Mouse (Mus musculus) intestine, embryonic 16.5 days (tissue): ENCODE measurements around the gene Unc5c. TPM values are rescaled to one million over a fixed set of nuclear protein-coding genes. Genes with fewer than 3 reads are reported as not detected.

ENCODE experiments used
- ATAC-seq: fragments of 200-750 bp; cut with Nextera tagmentation; 2 replicates; pipeline ENCODE4 v1.8.0; 2017; ENCODE audit warnings: moderate TSS enrichment, moderate library complexity
- H3K27ac ChIP-seq: fragments of 300-500 bp; sonication (generic); 2 replicates; pipeline ENCODE4 v1.5.1; 2014; ENCODE audit warnings: mild to moderate bottlenecking, low read length
- H3K27me3 ChIP-seq: fragments of 300-500 bp; sonication (generic); replicated peaks from 2 replicates; pipeline ENCODE4 v1.6.1; 2014; ENCODE audit warnings: low read length, control low read depth, mixed read lengths; ENCODE audit not compliant: control insufficient read depth, insufficient read depth
- H3K36me3 ChIP-seq: fragments of 300-500 bp; sonication (generic); 2 replicates; pipeline ENCODE4 v1.6.1; 2014; ENCODE audit warnings: low read length, control low read depth; ENCODE audit not compliant: control insufficient read depth, insufficient read depth
- H3K4me1 ChIP-seq: fragments of 300-500 bp; sonication (generic); 2 replicates; pipeline ENCODE4 v1.6.1; 2014; ENCODE audit warnings: low read length, control low read depth, mixed read lengths; ENCODE audit not compliant: control insufficient read depth, insufficient read depth
- H3K4me2 ChIP-seq: fragments of 300-500 bp; sonication (generic); 2 replicates; pipeline ENCODE4 v1.6.1; 2014; ENCODE audit warnings: low read depth, low read length, control low read depth
- H3K4me3 ChIP-seq: fragments of 300-500 bp; sonication (generic); 2 replicates; pipeline ENCODE4 v1.5.1; 2014; ENCODE audit warnings: mild to moderate bottlenecking, low read length
- H3K9ac ChIP-seq: fragments of 300-500 bp; sonication (generic); 2 replicates; pipeline ENCODE4 v1.6.1; 2014; ENCODE audit warnings: low read depth, low read length
- H3K9me3 ChIP-seq: fragments of 300-500 bp; sonication (generic); 2 replicates; pipeline ENCODE4 v1.6.1; 2016; ENCODE audit warnings: low read length, control low read depth; ENCODE audit not compliant: control insufficient read depth
- WGBS: fragments of 180-500 bp; shearing (Covaris S2); extraction: QIAGEN DNeasy Blood & Tissue Kit; methylation state at CpG from one replicate; pipeline ENCODE4 v1.1.7; 2014; 5-methylcytosine and 5-hydroxymethylcytosine counted together
- polyA plus RNA-seq: library from polyadenylated mRNA; unstranded; fragments of >200 nt; fragmentation: Nextera tagmentation; extraction: Ambion mirVana; gene quantifications from 2 replicates; pipeline ENCODE4 v1.2.1, GENCODE M21; 2015

Unc5c gene
- polyA plus RNA-seq, 1 experiment from 2014 or later, result 5.0 TPM

DNA sequence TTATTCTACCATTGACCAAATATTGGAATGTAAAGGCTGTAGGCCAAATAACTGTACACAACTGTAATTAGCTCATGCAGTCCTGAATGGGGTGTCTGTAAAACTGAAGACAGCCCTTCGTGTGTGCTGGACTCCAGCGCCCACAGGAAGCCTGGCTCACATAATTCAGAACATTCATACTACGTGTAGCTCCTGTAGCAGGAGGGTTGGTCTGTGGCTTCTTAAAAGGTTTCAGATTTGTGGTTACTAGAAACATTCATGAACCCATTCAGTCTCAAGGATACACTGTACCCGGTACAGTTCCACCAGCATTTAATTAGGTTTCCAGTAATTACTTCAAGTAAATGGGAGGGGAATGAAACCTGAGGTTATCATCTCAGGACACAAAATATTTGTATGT, 246.6 kb downstream of the Unc5c start:
- 80% methylated on average over 4 of the region's 4 CpGs for WGBS
- Histone ChIP-seq H3K27ac (no peak overlapping the region), H3K4me2 (no peak overlapping the region), H3K4me3 (no peak overlapping the region), H3K9me3 (no peaks in the 10 kb centered on the region), H3K27me3 (no peaks in the 10 kb centered on the region), H3K4me1 (no peaks in the 10 kb centered on the region), H3K36me3 (no peaks in the 10 kb centered on the region), H3K9ac (no peak overlapping the region)
- no peak for ATAC-seq

DNA sequence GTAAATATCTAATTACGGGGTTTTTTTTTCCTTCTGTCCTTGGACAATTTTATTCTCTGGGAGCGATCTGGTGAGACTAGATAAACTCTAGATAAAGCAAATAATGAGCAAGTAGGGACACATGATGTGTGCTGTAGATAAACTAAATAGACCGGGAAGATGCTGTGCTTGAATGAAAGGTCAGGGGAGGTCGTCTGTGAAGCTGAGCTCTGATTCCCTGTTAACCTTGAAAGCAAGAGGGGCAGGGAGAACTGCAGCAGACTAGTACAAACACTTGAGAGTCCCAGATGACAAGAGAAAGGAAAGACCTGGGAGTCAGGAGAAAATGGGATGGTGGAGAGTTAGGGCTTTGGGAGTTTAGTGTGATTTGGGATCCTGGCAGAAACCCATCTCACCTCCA, 251.4 kb downstream of the Unc5c start:
- Histone ChIP-seq H3K36me3 (no peaks in the 10 kb centered on the region), H3K9ac (no peak overlapping the region), H3K27me3 (no peaks in the 10 kb centered on the region), H3K4me3 (no peak overlapping the region), H3K4me1 (no peaks in the 10 kb centered on the region), H3K27ac (no peak overlapping the region), H3K9me3 (no peaks in the 10 kb centered on the region), H3K4me2 (no peak overlapping the region)
- ATAC-seq, result no peak
- WGBS, result 33% methylated on average over 4 of the region's 4 CpGs

GRCm38 (mm10) chr3:141719050-141719449, 254.0 kb downstream of the Unc5c start:
- no peak overlapping the region for H3K9ac ChIP-seq
- H3K9me3 ChIP-seq, result no peaks in the 10 kb centered on the region
- no peaks in the 10 kb centered on the region for H3K36me3 ChIP-seq
- no peak overlapping the region for H3K4me2 ChIP-seq
- H3K27ac ChIP-seq, result no peak overlapping the region
- H3K4me1 ChIP-seq, result no peaks in the 10 kb centered on the region
- 79% methylated on average over 5 of the region's 5 CpGs for WGBS
- no peak for ATAC-seq
- no peaks in the 10 kb centered on the region for H3K27me3 ChIP-seq
- no peak overlapping the region for H3K4me3 ChIP-seq

GRCm38 (mm10) chr3:141724499-141724898, 259.5 kb downstream of the Unc5c start:
- WGBS, result 72% methylated on average over 2 of the region's 2 CpGs

DNA sequence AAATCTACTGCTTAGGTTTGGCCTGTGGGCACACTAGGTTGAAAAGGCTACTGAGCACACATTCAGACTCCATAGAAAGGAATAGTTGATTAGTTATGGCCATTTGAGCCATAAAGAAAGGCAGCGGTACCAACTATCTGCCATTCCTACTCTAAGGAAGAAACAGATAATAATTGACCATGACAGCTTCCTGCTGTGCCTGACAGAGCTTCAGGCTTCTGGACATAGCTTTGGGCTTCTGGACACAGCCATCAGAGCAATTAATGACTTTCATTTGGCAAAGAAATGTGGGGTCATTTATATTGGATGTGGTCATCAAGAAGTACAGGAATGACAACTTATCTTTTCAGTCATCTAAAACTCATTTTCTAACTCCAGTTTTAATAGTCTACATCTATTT, 260.4 kb downstream of the Unc5c start:
- no peaks in the 10 kb centered on the region for H3K4me1 ChIP-seq
- H3K9ac ChIP-seq, result no peak overlapping the region
- WGBS, result 76% methylated on average over 1 of the region's 1 CpGs
- H3K27ac ChIP-seq, result no peak overlapping the region
- H3K36me3 ChIP-seq, result no peaks in the 10 kb centered on the region
- H3K4me2 ChIP-seq, result no peak overlapping the region
- no peak for ATAC-seq
- no peaks in the 10 kb centered on the region for H3K9me3 ChIP-seq
- H3K27me3 ChIP-seq, result no peaks in the 10 kb centered on the region
- H3K4me3 ChIP-seq, result no peak overlapping the region

More at GRCm38 (mm10) chr3:141724499-141724898, 259.5 kb downstream of the Unc5c start:
- Histone ChIP-seq H3K4me2 (no peak overlapping the region), H3K9ac (no peak overlapping the region), H3K9me3 (no peaks in the 10 kb centered on the region), H3K4me1 (no peaks in the 10 kb centered on the region), H3K36me3 (no peaks in the 10 kb centered on the region), H3K27ac (no peak overlapping the region), H3K4me3 (no peak overlapping the region), H3K27me3 (no peaks in the 10 kb centered on the region)
- no peak for ATAC-seq

DNA sequence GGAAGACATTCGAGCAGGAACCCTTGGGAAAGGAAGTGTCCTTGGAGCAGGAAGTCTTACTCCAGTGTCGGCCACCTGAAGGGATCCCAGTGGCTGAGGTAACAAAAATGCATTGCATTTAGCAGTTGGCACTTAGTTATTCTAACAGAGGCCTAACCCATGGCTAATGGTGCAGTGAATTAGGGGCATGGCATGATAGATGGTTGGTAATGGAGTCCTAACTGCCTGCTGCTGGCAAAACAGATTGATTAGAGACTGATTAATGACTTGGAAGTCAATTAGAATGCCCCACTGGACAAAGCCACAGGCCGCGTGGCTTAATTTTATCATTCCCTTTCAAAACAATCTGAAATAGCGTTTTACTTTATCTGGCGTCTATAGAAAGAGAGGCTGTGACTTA, 268.8 kb downstream of the Unc5c start:
- Histone ChIP-seq H3K9ac (no peak overlapping the region), H3K36me3 (no peaks in the 10 kb centered on the region), H3K4me3 (no peak overlapping the region), H3K4me2 (no peak overlapping the region), H3K27me3 (no peaks in the 10 kb centered on the region), H3K27ac (no peak overlapping the region), H3K4me1 (no peaks in the 10 kb centered on the region), H3K9me3 (no peaks in the 10 kb centered on the region)
- 67% methylated on average over 6 of the region's 6 CpGs for WGBS
- no peak for ATAC-seq

DNA sequence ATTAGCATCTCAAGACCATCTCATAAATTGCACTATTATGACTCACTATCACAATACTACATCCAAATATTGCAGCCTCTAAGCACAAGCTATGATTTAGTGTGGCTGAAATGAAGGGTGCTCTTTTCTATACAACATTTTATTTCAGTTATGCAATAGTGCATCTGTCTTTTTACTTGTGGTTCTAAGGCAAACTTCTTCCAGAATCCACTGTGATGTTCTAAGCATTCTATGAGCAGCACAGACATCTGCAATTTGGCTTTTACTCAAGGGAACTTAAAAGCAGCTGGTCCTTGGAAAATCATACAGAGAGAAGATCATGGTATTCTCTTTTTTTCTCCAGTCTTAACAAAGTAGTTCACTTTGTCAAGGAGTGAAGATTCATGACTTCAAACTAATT, 270.3 kb downstream of the Unc5c start:
- ATAC-seq, result no peak
- H3K9ac ChIP-seq, result no peak overlapping the region
- H3K4me2 ChIP-seq, result no peak overlapping the region
- no peaks in the 10 kb centered on the region for H3K4me1 ChIP-seq
- H3K27ac ChIP-seq, result no peak overlapping the region
- H3K27me3 ChIP-seq, result no peaks in the 10 kb centered on the region
- H3K9me3 ChIP-seq, result no peaks in the 10 kb centered on the region
- no peaks in the 10 kb centered on the region for H3K36me3 ChIP-seq
- H3K4me3 ChIP-seq, result no peak overlapping the region

DNA sequence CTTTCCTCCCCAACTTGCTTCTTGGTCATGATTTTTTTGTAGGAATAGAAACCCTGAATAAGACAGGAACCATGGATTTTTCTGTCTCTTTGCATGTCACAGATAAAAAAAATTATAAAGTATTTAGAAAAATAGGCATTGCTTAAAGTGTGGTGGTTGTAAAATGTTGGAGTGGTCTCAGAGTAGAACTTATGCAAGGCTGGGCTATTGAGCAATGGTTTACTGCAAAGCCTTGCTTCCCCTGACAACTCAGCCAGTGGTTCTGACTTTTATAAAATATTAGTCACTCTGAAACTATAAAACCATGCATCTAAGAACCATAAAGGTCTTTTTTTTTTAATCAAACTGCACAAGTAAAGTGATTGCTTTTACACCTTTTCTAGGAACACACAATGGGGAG, 280.3 kb downstream of the Unc5c start:
- H3K9me3 ChIP-seq, result no peaks in the 10 kb centered on the region
- H3K36me3 ChIP-seq, result no peaks in the 10 kb centered on the region
- H3K4me2 ChIP-seq, result no peak overlapping the region
- no peaks in the 10 kb centered on the region for H3K27me3 ChIP-seq
- no peak overlapping the region for H3K27ac ChIP-seq
- no peak for ATAC-seq
- no peak overlapping the region for H3K9ac ChIP-seq
- no peak overlapping the region for H3K4me3 ChIP-seq
- no peaks in the 10 kb centered on the region for H3K4me1 ChIP-seq

DNA sequence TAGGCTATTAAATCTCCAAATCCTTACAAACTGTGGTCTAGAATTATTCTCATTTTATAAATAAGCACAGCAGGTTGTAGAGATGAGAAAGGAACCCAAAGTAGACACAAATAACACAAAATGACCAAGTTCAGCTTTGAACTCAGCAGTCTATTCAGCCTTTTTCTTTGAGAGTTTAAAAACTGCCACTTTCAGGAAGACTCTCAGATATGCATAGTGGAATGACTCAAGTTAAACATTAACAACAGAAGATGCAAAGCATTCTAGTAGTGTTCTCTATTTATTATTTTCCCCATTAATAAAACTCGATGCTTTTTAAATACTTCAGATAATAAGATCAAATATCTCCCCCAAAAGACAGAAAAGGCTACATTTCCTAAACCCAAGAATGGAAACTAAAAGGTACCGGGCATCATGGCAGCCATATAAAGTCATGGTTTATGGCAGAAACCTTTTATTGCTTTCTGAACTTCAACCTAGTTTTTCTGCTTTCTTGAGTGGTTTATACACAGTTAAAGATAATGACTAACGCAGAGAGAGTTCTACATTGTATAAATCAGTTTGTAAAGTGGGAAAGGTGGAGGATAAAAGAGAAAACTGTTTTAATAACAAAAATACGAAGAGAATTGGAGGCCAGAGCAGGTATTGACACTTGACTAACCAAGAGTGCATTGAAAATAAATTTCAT, 283.8 kb downstream of the Unc5c start:
- no peaks in the 10 kb centered on the region for H3K27me3 ChIP-seq
- WGBS, result 66% methylated on average over 4 of the region's 4 CpGs
- no peak overlapping the region for H3K9ac ChIP-seq
- no peak overlapping the region for H3K4me3 ChIP-seq
- no peaks in the 10 kb centered on the region for H3K4me1 ChIP-seq
- no peaks in the 10 kb centered on the region for H3K9me3 ChIP-seq
- no peaks in the 10 kb centered on the region for H3K36me3 ChIP-seq
- H3K4me2 ChIP-seq, result no peak overlapping the region
- H3K27ac ChIP-seq, result no peak overlapping the region
- ATAC-seq, result peak; percentile 96

DNA sequence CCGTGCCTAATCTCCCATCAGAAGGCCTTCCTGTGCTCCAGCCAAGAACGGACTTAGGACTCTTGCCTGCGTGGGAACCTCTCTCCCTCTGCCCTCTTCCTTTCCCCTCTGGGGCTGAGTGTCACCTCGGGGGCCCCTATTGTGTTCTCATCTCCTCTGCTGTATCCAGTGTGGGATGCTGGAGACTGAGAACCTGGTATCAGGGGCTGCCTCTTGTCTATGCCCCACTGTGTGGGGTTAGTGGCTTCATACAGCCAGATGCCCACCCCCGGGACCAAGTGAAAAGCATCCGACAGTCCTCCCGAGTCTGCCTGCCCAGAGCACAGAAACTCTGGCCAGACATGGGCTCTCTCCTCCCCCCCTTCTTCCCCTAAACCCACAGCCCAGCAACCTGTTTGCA, 287.2 kb downstream of the Unc5c start:
- H3K27me3 ChIP-seq, result no peaks in the 10 kb centered on the region
- no peak overlapping the region for H3K9ac ChIP-seq
- no peaks in the 10 kb centered on the region for H3K36me3 ChIP-seq
- no peak for ATAC-seq
- H3K27ac ChIP-seq, result no peak overlapping the region
- H3K9me3 ChIP-seq, result no peaks in the 10 kb centered on the region
- H3K4me3 ChIP-seq, result no peak overlapping the region
- H3K4me1 ChIP-seq, result no peaks in the 10 kb centered on the region
- H3K4me2 ChIP-seq, result no peak overlapping the region
- WGBS, result 67% methylated on average over 7 of the region's 7 CpGs
